Mouse (Mus musculus) MEL (cell line): Measurements from ENCODE around the gene Tmem160. TPM values are rescaled to one million over a fixed set of nuclear protein-coding genes. Genes with fewer than 3 reads are reported as not detected.

Source experiments
- DNase-seq: peaks from one replicate; pipeline ENCODE4 v3.0.0; 2011; ENCODE audit warnings: low read depth, low spot score
- H3K27ac ChIP-seq: 2 replicates; pipeline ENCODE4 v1.5.1; 2012; ENCODE audit warnings: low read depth, mild to moderate bottlenecking, control low read depth, low read length, moderate library complexity; ENCODE audit not compliant: control insufficient read depth
- H3K27me3 ChIP-seq, 2 experiments: fragments of 150-350 bp in 1 of 2; sonication (generic) in 1 of 2; 2 replicates each; pipeline ENCODE4 v1.6.1; 2012; ENCODE audit warnings: low read length in 2 of 2, mild to moderate bottlenecking in 2 of 2, improper control_type of control experiment in 1 of 2, moderate library complexity in 1 of 2; ENCODE audit not compliant: insufficient read depth in 2 of 2, control insufficient read depth in 1 of 2
- H3K36me3 ChIP-seq, 2 experiments: 2 replicates each; pipeline ENCODE4 v1.6.1; 2012 to 2014; ENCODE audit warnings: low read length in 2 of 2, improper control_type of control experiment in 1 of 2, inconsistent platforms in 1 of 2, mild to moderate bottlenecking in 1 of 2; ENCODE audit not compliant: insufficient read depth in 2 of 2, control insufficient read depth in 1 of 2
- H3K4me1 ChIP-seq, 2 experiments: fragments of 150-350 bp in 1 of 2; sonication (generic) in 1 of 2; 2 replicates each; pipeline ENCODE4 v1.6.1; 2012; ENCODE audit warnings: low read length in 2 of 2, improper control_type of control experiment in 1 of 2, mild to moderate bottlenecking in 1 of 2; ENCODE audit not compliant: insufficient read depth in 2 of 2, control insufficient read depth in 1 of 2
- H3K4me3 ChIP-seq, 2 experiments: fragments of 150-350 bp in 1 of 2; sonication (generic) in 1 of 2; 2 replicates each; pipeline ENCODE4 v1.5.1; 2012; ENCODE audit warnings: low read depth in 2 of 2, low read length in 2 of 2, mild to moderate bottlenecking in 2 of 2, moderate library complexity in 2 of 2, control low read depth in 1 of 2, improper control_type of control experiment in 1 of 2; ENCODE audit not compliant: control insufficient read depth in 1 of 2, insufficient read depth in 1 of 2
- H3K79me2 ChIP-seq: 2 replicates; pipeline ENCODE4 v1.6.1; 2012; ENCODE audit warnings: mild to moderate bottlenecking, low read length, moderate library complexity; ENCODE audit not compliant: control insufficient read depth, poor library complexity, insufficient read depth
- H3K9ac ChIP-seq: 2 replicates; pipeline ENCODE4 v1.6.1; 2012; ENCODE audit warnings: low read depth, mild to moderate bottlenecking, control low read depth, low read length, moderate library complexity; ENCODE audit not compliant: control insufficient read depth, poor library complexity, severe bottlenecking
- H3K9me3 ChIP-seq: fragments of 150-350 bp; sonication (generic); replicated peaks from 2 replicates; pipeline ENCODE4 v1.6.1; 2012; ENCODE audit warnings: mild to moderate bottlenecking, low read length, improper control_type of control experiment, moderate library complexity; ENCODE audit not compliant: insufficient read depth
- BHLHE40 ChIP-seq: IDR thresholded peaks from 2 replicates; pipeline ENCODE4 v1.6.1; 2012; ENCODE audit warnings: low read depth, mild to moderate bottlenecking, inconsistent platforms, low read length, improper control_type of control experiment, borderline replicate concordance
- CHD2 ChIP-seq: IDR thresholded peaks from 2 replicates; pipeline ENCODE4 v1.6.1; 2011; ENCODE audit warnings: low read length, improper control_type of control experiment
- CTCF ChIP-seq, 3 experiments: IDR thresholded peaks in 2 of 3; conservative IDR thresholded peaks in 1 of 3; 2 replicates each; pipeline ENCODE4 v1.5.1; 2011 to 2012; ENCODE audit warnings: low read length in 3 of 3, low read depth in 2 of 3, mild to moderate bottlenecking in 2 of 3, improper control_type of control experiment in 1 of 3, inconsistent platforms in 1 of 3, mixed read lengths in 1 of 3, moderate library complexity in 1 of 3; ENCODE audit not compliant: control insufficient read depth in 1 of 3, insufficient read depth in 1 of 3, poor library complexity in 1 of 3, severe bottlenecking in 1 of 3
- ELF1 ChIP-seq: IDR thresholded peaks from 2 replicates; pipeline ENCODE4 v1.6.1; 2014; ENCODE audit warnings: low read depth, mild to moderate bottlenecking, inconsistent platforms, low read length, improper control_type of control experiment, moderate library complexity
- EP300 ChIP-seq, 2 experiments: IDR thresholded peaks; 2 replicates each; pipeline ENCODE4 v1.6.1; 2011; ENCODE audit warnings: improper control_type of control experiment in 2 of 2, low read length in 2 of 2, low read depth in 1 of 2, mild to moderate bottlenecking in 1 of 2
- ETS1 ChIP-seq: IDR thresholded peaks from 2 replicates; pipeline ENCODE4 v1.6.1; 2012; ENCODE audit warnings: low read depth, mild to moderate bottlenecking, inconsistent platforms, low read length, improper control_type of control experiment, moderate library complexity
- GABPA ChIP-seq: IDR thresholded peaks from 2 replicates; pipeline ENCODE4 v1.6.1; 2012; ENCODE audit warnings: low read depth, mild to moderate bottlenecking, inconsistent platforms, low read length, improper control_type of control experiment, moderate library complexity
- HCFC1 ChIP-seq: IDR thresholded peaks from 2 replicates; pipeline ENCODE4 v1.6.1; 2012; ENCODE audit warnings: low read depth, mild to moderate bottlenecking, inconsistent platforms, low read length, improper control_type of control experiment, moderate library complexity
- KAT2A ChIP-seq: conservative IDR thresholded peaks from 2 replicates; pipeline ENCODE4 v1.6.1; 2012; ENCODE audit warnings: low read depth, low read length, improper control_type of control experiment, inconsistent platforms
- MAFK ChIP-seq: IDR thresholded peaks from 2 replicates; pipeline ENCODE4 v1.6.1; 2011; ENCODE audit warnings: low read depth, mild to moderate bottlenecking, low read length, improper control_type of control experiment, borderline replicate concordance
- MAZ ChIP-seq: IDR thresholded peaks from 2 replicates; pipeline ENCODE4 v1.6.1; 2012; ENCODE audit warnings: low read depth, mild to moderate bottlenecking, inconsistent platforms, low read length, improper control_type of control experiment
- MEF2A ChIP-seq: IDR thresholded peaks from 2 replicates; pipeline ENCODE4 v1.6.1; 2014; ENCODE audit warnings: low read depth, mild to moderate bottlenecking, inconsistent platforms, low read length, improper control_type of control experiment; ENCODE audit not compliant: poor library complexity, insufficient replicate concordance, severe bottlenecking; ENCODE audit errors: extremely low read depth
- MYB ChIP-seq: IDR thresholded peaks from 2 replicates; pipeline ENCODE4 v1.6.1; 2011; ENCODE audit warnings: mild to moderate bottlenecking, low read depth, low read length, improper control_type of control experiment
- MYC ChIP-seq: IDR thresholded peaks from 2 replicates; pipeline ENCODE4 v1.6.1; 2011; ENCODE audit warnings: low read depth, mild to moderate bottlenecking, low read length, improper control_type of control experiment, moderate library complexity
- POLR2A ChIP-seq, 2 experiments: IDR thresholded peaks; 2 replicates each; pipeline ENCODE4 v1.6.1; 2011 to 2012; ENCODE audit warnings: low read length in 2 of 2, mild to moderate bottlenecking in 2 of 2, control low read depth in 1 of 2, improper control_type of control experiment in 1 of 2, low read depth in 1 of 2, moderate library complexity in 1 of 2; ENCODE audit not compliant: control insufficient read depth in 1 of 2, insufficient read depth in 1 of 2, poor library complexity in 1 of 2
- POLR2AphosphoS2 ChIP-seq: IDR thresholded peaks from 2 replicates; pipeline ENCODE4 v1.6.1; 2011; ENCODE audit warnings: low read length, improper control_type of control experiment
- POLR2AphosphoS5 ChIP-seq: IDR thresholded peaks from 2 replicates; pipeline ENCODE4 v1.6.1; 2012; ENCODE audit warnings: low read depth, borderline replicate concordance, mild to moderate bottlenecking, inconsistent platforms, low read length, moderate library complexity, mixed read lengths
- RAD21 ChIP-seq: IDR thresholded peaks from 2 replicates; pipeline ENCODE4 v1.6.1; 2011; ENCODE audit warnings: mild to moderate bottlenecking, low read depth, low read length, improper control_type of control experiment
- RCOR1 ChIP-seq: IDR thresholded peaks from 2 replicates; pipeline ENCODE4 v1.6.1; 2012; ENCODE audit warnings: low read depth, mild to moderate bottlenecking, inconsistent platforms, low read length, improper control_type of control experiment
- SIN3A ChIP-seq: IDR thresholded peaks from 2 replicates; pipeline ENCODE4 v1.6.1; 2012; ENCODE audit warnings: low read length, improper control_type of control experiment, inconsistent platforms
- SMC3 ChIP-seq: IDR thresholded peaks from 2 replicates; pipeline ENCODE4 v1.6.1; 2011; ENCODE audit warnings: low read depth, low read length, improper control_type of control experiment
- TBP ChIP-seq: IDR thresholded peaks from 2 replicates; pipeline ENCODE4 v1.8.0; 2011; ENCODE audit warnings: low read depth, low read length, improper control_type of control experiment
- USF2 ChIP-seq, 2 experiments: IDR thresholded peaks; 2 replicates each; pipeline ENCODE4 v1.6.1; 2011 to 2012; ENCODE audit warnings: improper control_type of control experiment in 2 of 2, low read length in 2 of 2, borderline replicate concordance in 1 of 2, inconsistent platforms in 1 of 2, low read depth in 1 of 2, mild to moderate bottlenecking in 1 of 2; ENCODE audit not compliant: insufficient read depth in 1 of 2
- ZC3H11A ChIP-seq: IDR thresholded peaks from 2 replicates; pipeline ENCODE4 v1.6.1; 2012; ENCODE audit warnings: low read depth, mild to moderate bottlenecking, inconsistent platforms, low read length, improper control_type of control experiment
- ZMIZ1 ChIP-seq: IDR thresholded peaks from 2 replicates; pipeline ENCODE4 v1.6.1; 2012; ENCODE audit warnings: low read depth, mild to moderate bottlenecking, inconsistent platforms, low read length, improper control_type of control experiment, moderate library complexity
- polyA plus RNA-seq, 2 experiments: library from polyadenylated mRNA; stranded (reverse) in 1 of 2; unstranded in 1 of 2; fragments of >175 nt in 1 of 2; fragments of >200 nt in 1 of 2; gene quantifications; 2 replicates each; pipeline versions ENCODE4 v1.2.1 to v1.2.4; 2012; ENCODE audit warnings: low replicate concordance in 2 of 2, low read depth in 1 of 2; ENCODE audit not compliant: insufficient read length in 2 of 2, insufficient read depth in 1 of 2, missing spikeins in 1 of 2
- total RNA-seq: library from RNA; depleted of rRNA; stranded (reverse); fragments of 300-350 nt; gene quantifications from 2 replicates; pipeline ENCODE4 v1.2.3, GENCODE M21; 2012

The Tmem160 gene
- total and polyA plus RNA-seq, 3 experiments, result 73.3 to 90.1 TPM; not detected in 1

GRCm38 (mm10) chr7:16466565-16466964 is 14.0 kb downstream of the Tmem160 start:
- Histone ChIP-seq H3K9me3 (no peaks in the 10 kb centered on the region), H3K4me1 (no peaks in the 10 kb centered on the region), H3K9ac (no peak overlapping the region), H3K27ac (no peak overlapping the region), H3K79me2 (no peaks in the 10 kb centered on the region), H3K27me3 (no peaks in the 10 kb centered on the region), H3K36me3 (no peaks in the 10 kb centered on the region), H3K4me3 (no peak overlapping the region)
- DNase-seq, result peak; percentile 87
- TF ChIP-seq MAZ (0 out of 2 replicates have a peak, but pooled peaks have one; percentile 32), ETS1 (no peak), GABPA (no peak), SIN3A (peak; percentile 17; the same call in 1 of the 2 replicates), CTCF (IDR thresholded peaks at IDR 0.05 in 2 of 3, conservative IDR thresholded peaks at IDR 0.05 in 1 of 3; ENCODE audit: control insufficient read depth in 1 of 3, insufficient read depth in 1 of 3, low read depth in 2 of 3, low read length in 3 of 3, poor library complexity in 1 of 3, severe bottlenecking in 1 of 3) (peak; percentile 71 to 99 (median 72)), CHD2 (no peak), RAD21 (peak; percentile 45), POLR2AphosphoS2 (no peak), SMC3 (peak; percentile 74), HCFC1 (no peak), BHLHE40 (0 out of 2 replicates have a peak, but pooled peaks have one; percentile 4), ZC3H11A (peak; percentile 37; the same call in 1 of the 2 replicates)

- Histone ChIP-seq H3K9ac (no peak overlapping the region), H3K9me3 (no peaks in the 10 kb centered on the region), H3K27me3 (no peaks in the 10 kb centered on the region), H3K27ac (no peak overlapping the region), H3K4me1 (no peaks in the 10 kb centered on the region), H3K36me3 (no peaks in the 10 kb centered on the region), H3K4me3 (no peak overlapping the region), H3K79me2 (no peaks in the 10 kb centered on the region)
- no peak for DNase-seq
- no peak for TF ChIP-seq POLR2A (IDR thresholded peaks at IDR 0.05; ENCODE audit: control insufficient read depth in 1 of 2, insufficient read depth in 1 of 2, low read depth in 1 of 2, low read length in 2 of 2, poor library complexity in 1 of 2)
- TF ChIP-seq MAFK, result no peak
These were observed 15.5 kb downstream of the Tmem160 start for GRCm38 (mm10) chr7:16468115-16468514.

- no peaks in the 10 kb centered on the region for H3K27me3 ChIP-seq
- no peak overlapping the region for H3K9ac ChIP-seq
- H3K36me3 ChIP-seq, result no peaks in the 10 kb centered on the region
- no peaks in the 10 kb centered on the region for H3K9me3 ChIP-seq
- no peak overlapping the region for H3K4me3 ChIP-seq
- H3K27ac ChIP-seq, result no peak overlapping the region
- peak; percentile 71 for DNase-seq
- H3K4me1 ChIP-seq, result no peaks in the 10 kb centered on the region
- no peaks in the 10 kb centered on the region for H3K79me2 ChIP-seq
- TF ChIP-seq ZMIZ1 (no peak), ELF1 (no peak), KAT2A (no peak), EP300 (IDR thresholded peaks at IDR 0.05; ENCODE audit: low read depth in 1 of 2, low read length in 2 of 2) (no peak), MYB (no peak), TBP (0 out of 2 replicates have a peak, but pooled peaks have one; percentile 36), RCOR1 (no peak), POLR2AphosphoS5 (no peak), MEF2A (no peak), MAZ (no peak), MYC (peak; percentile 50; the same call in 1 of the 2 replicates), USF2 (IDR thresholded peaks at IDR 0.05; ENCODE audit: borderline replicate concordance in 1 of 2, insufficient read depth in 1 of 2, low read depth in 1 of 2, low read length in 2 of 2) (no peak), CTCF (IDR thresholded peaks at IDR 0.05 in 2 of 3, conservative IDR thresholded peaks at IDR 0.05 in 1 of 3; ENCODE audit: control insufficient read depth in 1 of 3, insufficient read depth in 1 of 3, low read depth in 2 of 3, low read length in 3 of 3, poor library complexity in 1 of 3, severe bottlenecking in 1 of 3) (peak; percentile 39 to 58 (median 54)), RAD21 (peak; percentile 48), POLR2A (IDR thresholded peaks at IDR 0.05; ENCODE audit: control insufficient read depth in 1 of 2, insufficient read depth in 1 of 2, low read depth in 1 of 2, low read length in 2 of 2, poor library complexity in 1 of 2) (no peak)
These were observed 19.0 kb downstream of the Tmem160 start for GRCm38 (mm10) chr7:16471549-16471948.
